Mouse (Mus musculus) forebrain, embryonic 12.5 days (tissue): ENCODE data around the gene Fga. TPM values are rescaled to one million over a fixed set of nuclear protein-coding genes. Genes with fewer than 3 reads are reported as not detected.

ENCODE experiments used
- ATAC-seq: fragments of 200-750 bp; cut with Nextera tagmentation; 2 replicates; pipeline ENCODE4 v1.8.0; 2017; ENCODE audit warnings: moderate TSS enrichment; ENCODE audit not compliant: low FRiP score
- H3K27ac ChIP-seq: fragments of 300-500 bp; sonication (generic); 2 replicates; pipeline ENCODE4 v1.5.1; 2016; ENCODE audit warnings: mild to moderate bottlenecking
- H3K27me3 ChIP-seq: fragments of 300-500 bp; sonication (generic); 2 replicates; pipeline ENCODE4 v1.6.1; 2016; ENCODE audit warnings: mild to moderate bottlenecking
- H3K36me3 ChIP-seq: fragments of 300-500 bp; sonication (generic); replicated peaks from 2 replicates; pipeline ENCODE4 v1.6.1; 2016; ENCODE audit warnings: mild to moderate bottlenecking
- H3K4me1 ChIP-seq: fragments of 300-500 bp; sonication (generic); 2 replicates; pipeline ENCODE4 v1.6.1; 2016
- H3K4me2 ChIP-seq: fragments of 300-500 bp; sonication (generic); 2 replicates; pipeline ENCODE4 v1.6.1; 2016; ENCODE audit warnings: mild to moderate bottlenecking, moderate library complexity
- H3K4me3 ChIP-seq: fragments of 300-500 bp; sonication (generic); replicated peaks from 2 replicates; pipeline ENCODE4 v1.5.1; 2016; ENCODE audit warnings: mild to moderate bottlenecking
- H3K9ac ChIP-seq: fragments of 300-500 bp; sonication (generic); 2 replicates; pipeline ENCODE4 v1.6.1; 2016; ENCODE audit warnings: mild to moderate bottlenecking
- H3K9me3 ChIP-seq: fragments of 300-500 bp; sonication (generic); 2 replicates; pipeline ENCODE4 v1.6.1; 2016
- WGBS: fragments of 180-500 bp; shearing (Covaris S2); methylation state at CpG from one replicate; pipeline ENCODE4 v1.1.7; 2016; 5-methylcytosine and 5-hydroxymethylcytosine counted together
- polyA plus RNA-seq: library from polyadenylated mRNA; unstranded; fragments of >200 nt; fragmentation: Nextera tagmentation; extraction: Ambion mirVana; gene quantifications from 2 replicates; pipeline ENCODE4 v1.2.1, GENCODE M21; 2016

Fga gene
- polyA plus RNA-seq, 1 experiment from 2014 or later, result not detected

GRCm38 (mm10) chr3:83004801-83005200 is 21.1 kb upstream of the Fga start:
- 95% methylated on average over 7 of the region's 7 CpGs for WGBS
- ATAC-seq, result no peak
- H3K4me2 ChIP-seq, result no peak overlapping the region

GRCm38 (mm10) chr3:83007557-83007956 is 18.3 kb upstream of the Fga start, which contains the start of gene Fgg:
Fgg (plus strand) TSS chr3:83007724.
- WGBS, result 49% methylated on average over 7 of the region's 7 CpGs
- Histone ChIP-seq H3K27ac (no peak within 1 kb of the TSS), H3K4me2 (no peak within 1 kb of the TSS), H3K4me3 (no peak within 1 kb of the TSS), H3K27me3 (no peaks in the 10 kb centered on the region; the same call in 1 of the 2 replicates), H3K9me3 (no peaks in the 10 kb centered on the region), H3K36me3 (no peaks in the 10 kb centered on the region), H3K4me1 (no peaks in the 10 kb centered on the region), H3K9ac (no peak within 1 kb of the TSS)
- ATAC-seq, result no peak

More at GRCm38 (mm10) chr3:83004801-83005200, 21.1 kb upstream of the Fga start:
- H3K4me1 ChIP-seq, result no peaks in the 10 kb centered on the region
- no peaks in the 10 kb centered on the region for H3K27me3 ChIP-seq
- H3K27ac ChIP-seq, result no peak overlapping the region
- no peaks in the 10 kb centered on the region for H3K36me3 ChIP-seq
- no peak overlapping the region for H3K4me3 ChIP-seq
- no peak overlapping the region for H3K9ac ChIP-seq
- no peaks in the 10 kb centered on the region for H3K9me3 ChIP-seq

GRCm38 (mm10) chr3:83010291-83010690 is 15.6 kb upstream of the Fga start:
- Histone ChIP-seq H3K27ac (no peak overlapping the region), H3K9me3 (no peaks in the 10 kb centered on the region), H3K4me1 (no peaks in the 10 kb centered on the region), H3K4me3 (no peak overlapping the region), H3K27me3 (no peaks in the 10 kb centered on the region; the same call in 1 of the 2 replicates), H3K9ac (no peak overlapping the region), H3K36me3 (no peaks in the 10 kb centered on the region), H3K4me2 (no peak overlapping the region)
- ATAC-seq, result no peak
- WGBS, result 81% methylated on average over 11 of the region's 11 CpGs

- H3K36me3 ChIP-seq, result no peaks in the 10 kb centered on the region
- H3K4me3 ChIP-seq, result no peak overlapping the region
- H3K9ac ChIP-seq, result no peak overlapping the region
- H3K27ac ChIP-seq, result no peak overlapping the region
- H3K4me1 ChIP-seq, result no peaks in the 10 kb centered on the region
- ATAC-seq, result no peak
- H3K9me3 ChIP-seq, result no peaks in the 10 kb centered on the region
- no peaks in the 10 kb centered on the region; the same call in 1 of the 2 replicates for H3K27me3 ChIP-seq
- WGBS, result 83% methylated on average over 4 of the region's 4 CpGs
- H3K4me2 ChIP-seq, result no peak overlapping the region
Observed at GRCm38 (mm10) chr3:83011136-83011535, 14.7 kb upstream of the Fga start.

GRCm38 (mm10) chr3:83011565-83011964 is 14.3 kb upstream of the Fga start:
- no peak for ATAC-seq
- Histone ChIP-seq H3K4me2 (no peak overlapping the region), H3K27me3 (no peaks in the 10 kb centered on the region; the same call in 1 of the 2 replicates), H3K36me3 (no peaks in the 10 kb centered on the region), H3K27ac (no peak overlapping the region), H3K9me3 (no peaks in the 10 kb centered on the region), H3K9ac (no peak overlapping the region), H3K4me1 (no peaks in the 10 kb centered on the region), H3K4me3 (no peak overlapping the region)
- 77% methylated on average over 4 of the region's 4 CpGs for WGBS

GRCm38 (mm10) chr3:83012636-83013035 is 13.2 kb upstream of the Fga start:
- Histone ChIP-seq H3K9ac (no peak overlapping the region), H3K36me3 (no peaks in the 10 kb centered on the region), H3K4me2 (no peak overlapping the region), H3K9me3 (no peaks in the 10 kb centered on the region), H3K4me3 (no peak overlapping the region), H3K27ac (no peak overlapping the region), H3K27me3 (no peaks in the 10 kb centered on the region; the same call in 1 of the 2 replicates), H3K4me1 (no peaks in the 10 kb centered on the region)
- 93% methylated on average over 19 of the region's 19 CpGs for WGBS
- ATAC-seq, result no peak

GRCm38 (mm10) chr3:83013951-83014350 is 11.9 kb upstream of the Fga start:
- no peak overlapping the region for H3K4me3 ChIP-seq
- no peaks in the 10 kb centered on the region for H3K9me3 ChIP-seq
- H3K27ac ChIP-seq, result no peak overlapping the region
- no peaks in the 10 kb centered on the region for H3K36me3 ChIP-seq
- H3K4me2 ChIP-seq, result no peak overlapping the region
- H3K9ac ChIP-seq, result no peak overlapping the region
- 89% methylated on average over 10 of the region's 10 CpGs for WGBS
- no peaks in the 10 kb centered on the region; the same call in 1 of the 2 replicates for H3K27me3 ChIP-seq
- ATAC-seq, result no peak
- H3K4me1 ChIP-seq, result no peaks in the 10 kb centered on the region

- no peak overlapping the region for H3K4me2 ChIP-seq
- H3K27ac ChIP-seq, result no peak overlapping the region
- H3K4me3 ChIP-seq, result no peak overlapping the region
- H3K9ac ChIP-seq, result no peak overlapping the region
- no peaks in the 10 kb centered on the region for H3K36me3 ChIP-seq
- H3K9me3 ChIP-seq, result no peaks in the 10 kb centered on the region
- no peaks in the 10 kb centered on the region for H3K4me1 ChIP-seq
- ATAC-seq, result no peak
- 86% methylated on average over 1 of the region's 1 CpGs for WGBS
- H3K27me3 ChIP-seq, result no peaks in the 10 kb centered on the region; the same call in 1 of the 2 replicates
Observed at GRCm38 (mm10) chr3:83016236-83016635, 9.6 kb upstream of the Fga start.

- 84% methylated on average over 2 of the region's 2 CpGs for WGBS
- no peak for ATAC-seq
- H3K4me3 ChIP-seq, result no peak overlapping the region
- H3K9ac ChIP-seq, result no peak overlapping the region
- H3K4me2 ChIP-seq, result no peak overlapping the region
- H3K4me1 ChIP-seq, result no peaks in the 10 kb centered on the region
- no peak overlapping the region for H3K27ac ChIP-seq
- H3K9me3 ChIP-seq, result no peaks in the 10 kb centered on the region
- no peaks in the 10 kb centered on the region for H3K36me3 ChIP-seq
- no peaks in the 10 kb centered on the region for H3K27me3 ChIP-seq
Observed at GRCm38 (mm10) chr3:83020387-83020786, 5.5 kb upstream of the Fga start.

- Histone ChIP-seq H3K9me3 (no peaks in the 10 kb centered on the region), H3K27me3 (no peaks in the 10 kb centered on the region), H3K4me3 (no peak overlapping the region), H3K36me3 (no peaks in the 10 kb centered on the region), H3K4me2 (no peak overlapping the region), H3K4me1 (no peaks in the 10 kb centered on the region), H3K9ac (no peak overlapping the region), H3K27ac (no peak overlapping the region)
- WGBS, result 93% methylated on average over 5 of the region's 5 CpGs
- ATAC-seq, result no peak
Observed at GRCm38 (mm10) chr3:83021176-83021575, 4.7 kb upstream of the Fga start.

GRCm38 (mm10) chr3:83025036-83025435 is 840 bp upstream of the Fga start:
- Histone ChIP-seq H3K27ac (no peak overlapping the region), H3K4me1 (no peaks in the 10 kb centered on the region), H3K4me3 (no peak overlapping the region), H3K4me2 (no peak overlapping the region), H3K9me3 (no peaks in the 10 kb centered on the region), H3K27me3 (no peaks in the 10 kb centered on the region), H3K9ac (no peak overlapping the region), H3K36me3 (no peaks in the 10 kb centered on the region)
- WGBS, result 67% methylated on average over 6 of the region's 6 CpGs
- ATAC-seq, result no peak

- H3K4me1 ChIP-seq, result no peaks in the 10 kb centered on the region
- ATAC-seq, result no peak
- H3K4me2 ChIP-seq, result no peak overlapping the region
- no peaks in the 10 kb centered on the region for H3K36me3 ChIP-seq
- H3K27me3 ChIP-seq, result no peaks in the 10 kb centered on the region
- H3K27ac ChIP-seq, result no peak overlapping the region
- no peak overlapping the region for H3K4me3 ChIP-seq
- 73% methylated on average over 9 of the region's 9 CpGs for WGBS
- no peak overlapping the region for H3K9ac ChIP-seq
- H3K9me3 ChIP-seq, result no peaks in the 10 kb centered on the region
Observed at GRCm38 (mm10) chr3:83027546-83028251, 1.8 kb downstream of the Fga start.

- Histone ChIP-seq H3K27ac (no peak overlapping the region), H3K9me3 (no peaks in the 10 kb centered on the region), H3K9ac (no peak overlapping the region), H3K4me3 (no peak overlapping the region), H3K4me1 (no peaks in the 10 kb centered on the region), H3K27me3 (no peaks in the 10 kb centered on the region), H3K4me2 (no peak overlapping the region), H3K36me3 (no peaks in the 10 kb centered on the region)
- no peak for ATAC-seq
- WGBS, result 78% methylated on average over 4 of the region's 4 CpGs
Observed at GRCm38 (mm10) chr3:83030331-83030730, 4.5 kb downstream of the Fga start.
